Mouse (Mus musculus) gastrocnemius, adult 18-20 months (tissue): ENCODE data around the gene Gm45234. TPM values are rescaled to one million over a fixed set of nuclear protein-coding genes. Genes with fewer than 3 reads are reported as not detected.

Source experiments
- DNase-seq: peaks from one replicate; pipeline ENCODE4 v3.0.0; 2021; ENCODE audit warnings: low spot score
- total RNA-seq, 2 experiments: library from RNA; stranded (reverse); gene quantifications; 2 replicates each; pipeline ENCODE4 v1.2.3; 2021

Gene Gm45234
- total RNA-seq, 2 experiments from 2014 or later, result not detected

DNA sequence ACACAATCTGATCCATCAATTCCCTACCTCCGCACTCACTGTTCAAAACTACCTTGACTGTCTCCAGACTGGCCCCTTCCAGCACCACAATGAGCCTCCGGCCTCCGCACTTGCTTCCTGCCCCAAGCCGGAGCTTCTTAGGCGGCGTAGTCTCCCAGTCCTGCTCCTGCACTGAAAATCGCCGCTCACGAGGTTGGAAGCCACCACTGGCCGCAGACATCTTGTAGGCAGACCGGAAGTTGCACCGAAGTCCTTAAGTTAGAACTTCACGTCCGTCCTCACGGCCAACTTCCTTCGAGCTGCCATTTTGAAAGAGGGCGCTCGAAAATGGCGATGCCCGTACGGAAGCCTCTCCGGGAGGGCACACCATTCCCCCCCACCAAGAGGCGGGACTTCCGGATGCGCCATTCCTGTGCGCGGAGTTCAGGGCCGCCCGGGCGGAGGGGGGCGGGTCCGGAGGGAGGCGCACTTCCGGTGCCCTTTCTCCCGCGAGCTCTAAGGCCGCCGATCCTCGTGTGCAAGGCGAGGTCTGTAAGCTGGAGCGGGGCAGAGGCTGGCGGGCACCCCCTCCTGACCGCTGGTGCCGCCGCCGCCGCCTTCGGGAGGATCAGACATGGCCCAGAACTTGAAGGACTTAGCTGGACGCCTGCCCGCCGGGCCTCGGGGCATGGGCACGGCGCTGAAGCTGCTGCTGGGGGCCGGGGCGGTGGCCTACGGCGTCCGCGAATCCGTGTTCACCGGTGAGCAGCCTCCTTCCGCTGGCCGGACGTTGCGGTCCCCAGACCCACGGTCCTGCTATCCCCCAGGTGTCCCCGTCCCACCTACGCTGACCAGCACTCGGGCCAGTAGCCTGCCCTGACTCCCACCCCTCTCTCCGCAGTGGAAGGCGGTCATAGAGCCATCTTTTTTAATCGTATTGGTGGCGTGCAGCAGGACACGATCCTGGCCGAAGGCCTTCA is 43.7 kb downstream of the Gm45234 start, which contains the start of the genes Emg1 and Phb2:
Gene Emg1, minus strand, starts transcription at position 355 of the 959 bp plus-strand sequence.
Gene Phb2, plus strand, starts transcription at position 513 of the 959 bp plus-strand sequence.
- peak; percentile 98 for DNase-seq

DNA sequence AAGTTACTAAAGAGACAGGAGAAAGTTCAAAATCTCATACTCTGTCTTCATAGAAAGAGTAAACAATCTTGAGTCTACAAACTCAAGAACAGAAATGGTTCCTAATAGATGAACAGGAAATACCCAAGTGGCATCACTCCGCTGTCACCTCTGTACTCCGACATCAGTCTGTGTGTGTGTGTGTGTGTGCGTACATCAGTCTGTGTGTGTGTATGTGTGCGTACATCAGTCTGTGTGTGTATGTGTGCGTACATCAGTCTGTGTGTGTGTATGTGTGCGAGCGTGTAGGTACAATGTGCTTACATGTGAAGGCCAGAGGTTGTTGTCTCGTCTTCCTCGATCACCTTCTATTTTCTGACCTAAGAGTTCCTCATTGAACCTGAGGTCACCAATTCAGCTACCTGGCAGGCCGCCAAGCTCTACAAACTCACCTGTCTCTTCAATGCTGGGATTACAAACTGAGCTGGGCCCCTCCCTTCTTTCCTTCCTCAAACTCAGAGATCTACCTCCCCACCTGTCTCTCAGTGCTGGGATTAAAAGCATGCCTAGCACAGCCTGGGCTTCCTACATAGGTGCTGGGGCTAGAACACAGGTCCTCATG is 47.4 kb downstream of the Gm45234 start:
- DNase-seq, result no peak

DNA sequence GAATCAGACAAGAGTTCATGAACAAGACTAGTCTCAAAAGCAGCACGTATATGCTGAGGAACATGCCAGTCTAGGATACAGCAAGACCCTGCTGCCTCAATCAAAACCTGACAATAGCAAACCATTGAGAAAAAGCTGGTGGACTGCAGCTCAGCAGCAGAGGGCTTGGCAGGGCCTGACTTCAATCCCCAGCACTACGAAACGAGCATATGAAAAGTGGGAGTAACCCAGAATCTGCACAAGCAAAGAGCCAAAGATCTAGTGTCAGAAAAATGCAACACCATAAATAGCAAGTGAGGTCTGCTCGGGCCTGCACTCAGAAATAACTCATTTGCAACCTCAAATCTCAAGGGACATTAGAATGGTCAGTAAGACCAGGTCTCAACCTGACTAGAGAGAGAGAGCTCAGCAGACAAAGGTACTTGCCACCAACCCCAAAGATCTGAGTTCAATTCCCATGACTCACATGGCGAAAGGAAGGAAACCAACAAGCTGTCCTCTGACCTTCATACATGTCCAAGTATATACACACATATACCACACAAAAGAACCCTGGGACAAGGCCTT is 49.7 kb downstream of the Gm45234 start:
- DNase-seq, result no peak

DNA sequence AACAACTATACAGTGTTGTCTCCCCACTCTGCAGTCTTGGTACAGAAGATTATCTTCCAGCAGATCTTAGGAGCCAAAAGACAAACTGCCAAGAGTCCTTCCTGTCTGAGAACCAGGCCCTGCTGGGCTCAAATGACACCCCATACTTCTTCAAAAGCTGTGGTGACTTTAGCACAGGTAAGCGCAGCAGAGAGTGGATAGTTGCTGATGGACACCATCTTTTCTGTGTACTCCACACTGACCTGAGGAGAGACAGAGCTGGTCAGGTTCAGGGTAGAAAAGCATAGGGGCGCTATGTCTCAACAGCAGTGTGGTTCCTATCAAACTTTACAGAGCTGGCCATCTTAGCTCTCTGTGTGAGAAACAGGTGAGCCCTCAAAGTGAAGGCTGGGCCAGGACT is 51.4 kb downstream of the Gm45234 start:
- DNase-seq, result no peak

DNA sequence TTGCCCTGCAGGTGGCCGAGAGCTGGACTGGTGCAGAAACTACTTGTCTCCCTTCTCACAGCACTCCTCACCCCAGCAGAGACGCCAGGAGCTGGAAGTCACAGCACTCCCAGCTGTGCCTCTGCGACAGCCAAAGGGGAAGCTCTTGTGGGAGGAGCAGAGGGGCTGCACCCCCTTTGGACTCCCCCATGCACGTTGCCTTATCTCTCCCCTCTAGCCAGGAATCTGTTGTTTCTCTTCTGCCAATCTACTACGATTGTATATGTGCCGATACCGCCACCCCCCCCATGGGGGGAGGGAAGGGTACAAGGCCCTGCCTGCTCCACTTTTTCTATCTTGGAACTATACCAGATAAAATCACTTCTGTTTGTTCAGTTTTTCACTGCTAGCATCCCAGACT is 52.0 kb downstream of the Gm45234 start:
- no peak for DNase-seq

DNA sequence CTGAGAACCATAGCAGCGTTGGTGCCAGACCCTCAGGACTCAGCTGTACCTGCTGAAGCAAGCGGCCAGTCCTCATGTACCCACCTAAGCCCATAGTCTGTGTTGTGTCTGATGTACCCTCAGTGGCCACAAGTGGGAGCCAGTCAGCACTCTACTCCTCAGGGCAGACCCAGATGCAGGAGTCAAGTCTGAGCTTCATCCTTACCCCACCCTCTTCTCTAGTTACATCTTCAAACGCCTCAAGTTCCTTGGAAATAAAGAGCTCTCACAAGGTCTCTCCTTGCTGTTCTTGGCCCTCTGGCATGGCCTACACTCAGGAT is 53.1 kb downstream of the Gm45234 start:
- peak; percentile 66 for DNase-seq

DNA sequence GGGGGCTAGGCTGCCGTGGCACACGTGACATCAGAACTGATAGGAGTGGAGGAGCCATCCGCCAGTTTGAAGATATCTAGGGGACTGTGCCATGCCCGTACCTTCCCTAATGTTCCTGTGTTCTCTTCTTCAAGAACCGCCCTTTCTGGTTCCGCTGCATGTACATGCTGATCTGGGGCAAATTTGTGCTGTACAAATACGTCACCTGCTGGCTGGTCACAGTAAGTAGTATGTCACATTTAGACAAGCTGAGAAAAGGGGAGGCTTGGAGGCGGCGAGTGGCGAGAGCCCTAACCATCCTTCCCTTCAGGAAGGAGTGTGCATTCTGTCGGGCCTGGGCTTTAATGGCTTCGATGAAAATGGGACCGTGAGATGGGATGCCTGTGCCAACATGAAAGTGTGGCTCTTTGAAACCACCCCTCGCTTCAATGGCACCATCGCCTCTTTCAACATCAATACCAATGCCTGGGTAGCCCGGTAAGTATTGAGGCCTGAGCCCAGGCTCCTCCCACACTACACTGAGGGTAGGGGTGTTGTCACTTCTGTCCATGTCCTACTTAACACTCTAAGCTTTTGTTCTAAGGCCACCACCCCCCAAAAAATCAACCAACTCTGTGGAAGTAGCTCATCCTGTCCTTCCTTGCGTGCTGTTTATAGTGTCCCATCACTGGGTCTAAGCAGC is 53.6 kb downstream of the Gm45234 start:
- DNase-seq, result no peak

DNA sequence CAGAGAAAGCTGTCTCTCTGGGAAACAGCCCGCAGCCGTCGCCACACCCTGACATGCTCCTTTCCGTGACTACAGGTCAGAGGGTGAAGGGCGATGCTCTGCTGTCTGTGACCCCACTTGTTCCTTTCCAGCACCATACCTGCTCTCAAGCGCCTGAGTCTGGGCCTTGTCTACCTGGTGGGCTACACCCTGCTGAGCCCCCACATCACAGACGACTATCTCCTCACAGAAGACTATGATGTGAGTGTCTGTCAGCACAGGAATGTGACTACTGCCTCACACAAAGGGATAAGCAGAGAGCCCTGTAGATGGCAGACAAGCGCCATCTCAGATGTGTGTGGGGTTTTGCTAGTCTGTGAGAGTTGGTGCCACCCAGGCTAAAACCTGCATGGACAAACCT is 54.5 kb downstream of the Gm45234 start:
- DNase-seq, result no peak

DNA sequence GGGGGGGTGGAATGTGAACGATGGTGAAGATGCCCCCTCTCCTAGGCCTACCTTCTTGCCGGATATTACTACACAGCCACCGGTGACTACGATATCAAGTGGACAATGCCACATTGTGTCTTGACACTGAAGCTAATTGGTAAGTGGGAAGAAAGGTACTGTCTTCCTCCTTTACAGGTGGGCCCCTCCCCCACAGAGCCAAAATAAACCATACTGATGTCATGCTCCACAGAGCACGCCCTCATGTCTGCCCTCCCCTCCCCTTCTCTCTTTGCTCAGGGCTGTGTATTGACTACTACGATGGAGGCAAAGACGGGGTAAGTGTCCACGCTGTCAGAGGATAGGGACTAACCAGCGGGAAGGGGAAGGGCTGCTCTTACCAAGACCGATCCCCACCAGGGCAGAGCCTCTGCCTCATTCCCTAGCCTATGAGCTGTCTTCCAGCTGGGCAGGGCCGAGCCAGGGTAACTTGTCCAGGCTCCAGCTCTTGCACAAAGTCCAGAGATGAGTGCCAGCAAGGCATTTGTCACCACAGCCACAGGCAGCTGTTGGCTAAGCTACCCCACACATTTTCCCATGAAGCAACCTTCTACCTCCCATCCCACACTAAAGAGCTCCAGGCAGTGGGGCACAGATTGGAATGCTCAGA is 55.7 kb downstream of the Gm45234 start:
- peak; percentile 87 for DNase-seq

DNA sequence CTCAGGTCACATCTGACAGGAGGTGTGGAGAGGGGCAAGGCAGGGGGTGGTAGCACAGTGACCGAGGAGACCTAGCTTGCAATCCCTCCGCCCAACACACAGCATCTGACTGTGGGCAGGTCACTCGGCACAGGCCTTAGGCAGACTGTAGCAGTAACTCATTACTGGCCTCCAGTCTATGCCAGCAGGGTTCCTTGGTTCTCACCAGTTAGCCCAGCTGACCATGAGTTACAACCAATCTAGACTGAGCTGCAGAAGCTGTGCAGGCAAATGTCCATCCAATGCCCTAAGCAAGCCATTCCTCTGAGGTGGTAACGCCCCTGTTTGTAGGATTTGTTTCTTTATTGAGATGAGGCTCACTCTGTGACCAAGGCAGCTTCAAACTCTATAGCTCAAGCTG is 56.5 kb downstream of the Gm45234 start:
- no peak for DNase-seq

DNA sequence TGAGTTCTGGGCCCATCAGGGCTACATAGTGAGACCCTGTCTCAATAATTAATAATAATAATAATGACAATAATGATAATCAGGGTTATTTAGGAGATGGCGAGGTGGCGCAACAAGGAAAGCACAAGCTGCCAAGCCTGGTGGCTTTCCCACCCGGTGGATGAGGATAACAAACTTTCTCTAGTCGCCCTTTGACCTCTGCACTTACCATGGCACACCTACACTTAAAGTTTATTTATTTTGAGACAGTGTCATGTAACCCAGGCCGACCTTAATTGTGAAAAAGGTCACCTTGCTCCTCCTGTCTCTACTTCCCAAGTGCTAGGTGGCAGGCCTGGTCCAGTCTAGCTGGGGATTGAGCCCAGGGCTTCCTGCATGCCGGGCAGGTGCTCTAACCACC is 57.1 kb downstream of the Gm45234 start:
- no peak for DNase-seq

DNA sequence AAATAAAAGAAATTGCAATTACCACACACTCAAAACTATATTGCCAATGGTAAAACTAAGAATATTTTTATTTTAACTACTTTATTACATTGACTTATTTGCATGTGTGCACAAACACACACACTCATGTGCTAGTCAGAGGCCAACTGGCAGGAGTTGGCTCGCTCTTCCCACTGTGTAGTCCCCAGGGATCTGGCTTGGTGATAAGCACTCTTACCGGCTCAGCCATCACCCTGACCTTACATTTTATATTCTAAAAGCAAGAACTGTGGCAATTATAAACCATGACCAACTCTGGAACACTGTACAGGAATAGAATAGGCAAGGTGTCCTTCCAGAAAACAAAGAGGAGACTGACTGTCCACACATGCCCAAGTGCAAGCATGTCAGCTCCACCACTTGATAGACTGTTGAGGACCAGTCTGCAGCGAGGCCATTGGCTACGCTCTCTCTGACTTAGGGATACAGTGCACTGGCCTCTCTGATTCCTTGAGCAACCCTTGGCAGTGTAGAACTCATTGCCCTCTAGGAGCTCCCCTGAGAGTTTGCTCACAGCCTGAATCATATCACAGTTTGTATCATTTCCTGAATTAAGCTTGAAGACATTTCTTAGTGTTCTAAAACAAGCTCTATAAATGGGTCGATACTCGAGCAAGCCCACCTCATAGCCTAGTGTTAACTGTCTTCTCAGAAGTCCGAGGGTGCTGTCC is 59.2 kb downstream of the Gm45234 start:
- DNase-seq, result no peak

DNA sequence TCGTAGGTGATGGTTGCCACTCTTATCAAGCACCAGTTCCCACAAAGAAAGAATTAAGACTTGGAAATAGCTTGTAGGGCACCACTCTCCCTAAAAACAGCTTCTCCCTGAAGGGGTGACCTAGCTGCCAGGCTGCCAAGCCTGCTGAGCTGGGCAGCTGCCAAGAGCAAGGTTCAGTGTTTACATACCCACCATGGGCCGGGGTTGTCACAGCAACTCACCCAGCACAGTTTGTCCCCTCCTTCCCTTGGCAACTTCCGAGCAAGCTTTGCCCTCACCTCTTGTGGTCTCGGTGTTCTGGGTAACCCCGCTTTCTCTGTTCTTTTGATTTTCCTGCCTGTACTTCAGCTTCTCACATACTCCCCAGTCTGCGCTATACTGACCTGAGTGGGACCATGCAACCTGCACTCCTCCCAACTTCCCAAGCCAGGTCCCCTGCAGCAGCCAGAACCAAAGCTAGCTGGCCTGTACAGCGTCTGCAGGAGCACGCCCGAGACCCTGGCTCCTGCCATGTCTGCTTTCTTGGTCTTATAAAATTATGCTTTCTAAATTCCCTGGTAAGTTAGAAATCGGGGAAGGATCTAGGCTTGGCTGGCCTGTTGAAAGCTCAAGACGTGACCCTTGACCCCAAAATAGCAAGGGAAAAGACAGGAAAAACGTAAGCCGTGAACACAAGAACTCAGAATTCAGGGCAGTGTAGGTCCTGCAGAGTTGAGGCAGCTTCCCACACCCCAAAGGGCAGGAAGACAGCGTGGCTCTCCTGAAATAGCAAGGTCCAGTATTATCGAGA is 61.5 kb downstream of the Gm45234 start:
- peak; percentile 56 for DNase-seq

DNA sequence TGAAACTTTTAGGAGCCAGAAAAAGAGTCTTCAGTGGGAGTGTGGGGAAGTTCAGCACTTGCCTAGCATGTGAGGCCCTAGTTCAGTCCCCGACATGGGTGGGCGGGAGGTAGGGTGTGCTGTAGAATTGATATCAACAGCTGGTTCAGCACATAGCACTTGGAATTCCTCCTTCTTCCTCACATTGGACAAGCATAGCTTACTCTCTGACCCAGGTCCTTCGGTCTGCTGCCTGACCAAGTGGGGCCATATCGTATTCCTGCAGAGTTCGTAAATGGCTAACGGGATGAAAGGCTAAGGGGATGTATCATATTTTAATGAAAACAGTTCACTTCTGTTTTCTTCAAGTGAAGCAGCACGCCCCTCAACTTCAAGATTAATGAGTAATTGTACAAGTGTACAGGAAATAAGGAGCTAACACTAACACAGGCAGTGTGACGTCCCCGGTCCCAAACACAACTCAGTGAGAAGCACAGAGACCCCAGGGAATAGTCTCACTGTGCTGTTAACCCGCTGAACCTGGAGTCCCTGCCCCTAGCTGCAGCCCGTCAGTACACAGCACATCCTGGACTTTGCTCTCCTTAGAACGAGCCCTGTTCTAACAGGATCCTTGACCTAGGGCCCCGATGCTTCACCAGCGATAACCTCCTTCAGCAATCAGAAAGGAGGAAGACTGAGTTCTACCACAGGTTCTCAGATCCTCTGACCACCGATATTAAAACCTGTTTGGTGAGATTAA is 62.4 kb downstream of the Gm45234 start:
- no peak for DNase-seq

DNA sequence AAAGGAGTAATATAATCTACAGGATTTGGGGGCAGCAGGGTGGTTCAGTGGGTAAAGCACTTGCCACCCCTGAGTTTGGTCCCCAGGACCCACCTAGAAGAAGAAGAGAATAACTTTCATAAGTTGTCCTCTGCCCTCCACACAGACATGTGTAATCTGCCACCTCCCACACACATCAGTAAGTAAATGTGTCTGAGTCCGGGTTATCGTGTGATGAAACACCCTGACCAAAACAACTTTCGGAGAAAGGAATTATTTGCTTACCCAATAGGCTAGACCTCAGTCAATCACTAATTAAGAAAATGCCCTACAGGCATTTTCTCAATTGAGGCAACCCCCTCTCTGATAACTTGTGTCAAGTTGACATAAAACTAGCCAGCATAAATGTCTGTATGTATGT is 65.3 kb downstream of the Gm45234 start:
- DNase-seq, result no peak
